Mouse (Mus musculus): ENCODE measurements around the gene Ptprs. TPM values are rescaled to one million over a fixed set of nuclear protein-coding genes. Genes with fewer than 3 reads are reported as not detected.

Gene Ptprs
- total and polyA plus RNA-seq, 3 experiments: 51.6 to 324 (median 80.9) TPM

GRCm38 (mm10) chr17:56418304-56418703 is 58.0 kb downstream of the Ptprs start:
- H3K79me2 ChIP-seq (ENCODE audit: control insufficient read depth, insufficient read depth, low read length, poor library complexity): no peaks in the 10 kb centered on the region
- H3K27ac ChIP-seq (ENCODE audit: control insufficient read depth, low read depth, low read length): no peak overlapping the region
- no peak for DNase-seq (ENCODE audit: low read depth, low spot score)
- H3K9ac ChIP-seq (ENCODE audit: control insufficient read depth, low read depth, low read length, poor library complexity, severe bottlenecking): no peak overlapping the region
- peaks cover 0 to 3% of the 10 kb centered on the region in 2 experiments; a peak in 2 of 4 replicates for H3K36me3 ChIP-seq (ENCODE audit: control insufficient read depth in 1 of 2, insufficient read depth in 2 of 2, low read length in 2 of 2)
- TF ChIP-seq ELF1 (IDR thresholded peaks at IDR 0.05; ENCODE audit: low read depth, low read length) (no peak), EP300 (IDR thresholded peaks at IDR 0.05; ENCODE audit: low read depth in 1 of 2, low read length in 2 of 2) (no peak), ZMIZ1 (IDR thresholded peaks at IDR 0.05; ENCODE audit: low read depth, low read length) (no peak), SMC3 (IDR thresholded peaks at IDR 0.05; ENCODE audit: low read depth, low read length) (no peak), NRF1 (IDR thresholded peaks at IDR 0.05; ENCODE audit: insufficient read depth, low read depth, low read length, poor library complexity, severe bottlenecking) (no peak), KAT2A (conservative IDR thresholded peaks at IDR 0.05; ENCODE audit: low read depth, low read length) (no peak), NELFE (IDR thresholded peaks at IDR 0.05; ENCODE audit: low read depth, low read length) (no peak), MAFK (IDR thresholded peaks at IDR 0.05; ENCODE audit: borderline replicate concordance, low read depth, low read length) (no peak), POLR2A (IDR thresholded peaks at IDR 0.05; ENCODE audit: control insufficient read depth in 1 of 2, insufficient read depth in 1 of 2, low read depth in 1 of 2, low read length in 2 of 2, poor library complexity in 1 of 2) (no peak), ZNF384 (IDR thresholded peaks at IDR 0.05; ENCODE audit: low read depth, low read length) (no peak), JUND (IDR thresholded peaks at IDR 0.05; ENCODE audit: low read depth, low read length) (no peak), MYB (IDR thresholded peaks at IDR 0.05; ENCODE audit: low read depth, low read length) (no peak), MAX (IDR thresholded peaks at IDR 0.05; ENCODE audit: low read length) (no peak), MAZ (IDR thresholded peaks at IDR 0.05; ENCODE audit: low read depth, low read length) (no peak), BHLHE40 (IDR thresholded peaks at IDR 0.05; ENCODE audit: borderline replicate concordance, low read depth, low read length) (no peak)
- no peaks in the 10 kb centered on the region for H3K27me3 ChIP-seq (ENCODE audit: control insufficient read depth in 1 of 2, insufficient read depth in 2 of 2, low read length in 2 of 2)
- no peak overlapping the region for H3K4me3 ChIP-seq (ENCODE audit: control insufficient read depth in 1 of 2, insufficient read depth in 1 of 2, low read depth in 2 of 2, low read length in 2 of 2)
- no peaks in the 10 kb centered on the region for H3K9me3 ChIP-seq (replicated peaks; ENCODE audit: insufficient read depth, low read length)
- no peaks in the 10 kb centered on the region for H3K4me1 ChIP-seq (ENCODE audit: control insufficient read depth in 1 of 2, insufficient read depth in 2 of 2, low read length in 2 of 2)

DNA sequence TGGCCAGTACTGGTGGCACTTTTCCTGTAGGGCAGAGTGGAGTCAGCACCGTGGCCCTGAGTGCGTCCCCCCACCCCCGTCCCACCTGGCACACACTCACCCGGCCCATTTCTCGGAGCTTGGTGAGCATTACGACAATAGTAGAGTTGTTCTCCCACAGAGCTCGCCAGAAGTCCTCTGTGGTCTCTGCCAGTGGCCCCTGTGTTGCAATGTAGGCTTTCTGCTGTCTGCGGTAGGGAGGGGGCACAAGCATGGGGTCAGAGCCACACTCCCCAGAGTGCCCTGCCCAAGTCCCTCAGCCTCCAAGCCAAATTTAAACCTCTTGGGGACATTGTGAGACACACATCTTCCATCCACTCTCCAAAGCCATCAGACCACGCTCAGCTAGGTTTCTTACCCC is 61.5 kb downstream of the Ptprs start:
- TF ChIP-seq EP300 (IDR thresholded peaks at IDR 0.05; ENCODE audit: low read depth in 1 of 2, low read length in 2 of 2) (no peak), MAFK (IDR thresholded peaks at IDR 0.05; ENCODE audit: borderline replicate concordance, low read depth, low read length) (no peak), SIN3A (IDR thresholded peaks at IDR 0.05; ENCODE audit: low read length) (no peak), RCOR1 (IDR thresholded peaks at IDR 0.05; ENCODE audit: low read depth, low read length) (no peak), NELFE (IDR thresholded peaks at IDR 0.05; ENCODE audit: low read depth, low read length) (no peak), ZMIZ1 (IDR thresholded peaks at IDR 0.05; ENCODE audit: low read depth, low read length) (no peak), HCFC1 (IDR thresholded peaks at IDR 0.05; ENCODE audit: low read depth, low read length) (no peak), GABPA (IDR thresholded peaks at IDR 0.05; ENCODE audit: low read depth, low read length) (no peak)
- no peaks in the 10 kb centered on the region for H3K79me2 ChIP-seq (ENCODE audit: control insufficient read depth, insufficient read depth, low read length, poor library complexity)
- peaks cover 0 to 19% of the 10 kb centered on the region in 2 experiments; a peak in 2 of 4 replicates for H3K4me1 ChIP-seq (ENCODE audit: control insufficient read depth in 1 of 2, insufficient read depth in 2 of 2, low read length in 2 of 2)

More for the DNA sequence above, 61.5 kb downstream of the Ptprs start:
- no peak for DNase-seq (ENCODE audit: low read depth, low spot score)
- no peak overlapping the region for H3K4me3 ChIP-seq (ENCODE audit: control insufficient read depth in 1 of 2, insufficient read depth in 1 of 2, low read depth in 2 of 2, low read length in 2 of 2)
- peaks cover 3 to 13% of the 10 kb centered on the region in 2 experiments for H3K36me3 ChIP-seq (ENCODE audit: control insufficient read depth in 1 of 2, insufficient read depth in 2 of 2, low read length in 2 of 2)
- H3K9me3 ChIP-seq (replicated peaks; ENCODE audit: insufficient read depth, low read length): no peaks in the 10 kb centered on the region
- no peak overlapping the region for H3K9ac ChIP-seq (ENCODE audit: control insufficient read depth, low read depth, low read length, poor library complexity, severe bottlenecking)
- H3K27me3 ChIP-seq (ENCODE audit: control insufficient read depth in 1 of 2, insufficient read depth in 2 of 2, low read length in 2 of 2): no peaks in the 10 kb centered on the region
- H3K27ac ChIP-seq (ENCODE audit: control insufficient read depth, low read depth, low read length): no peak overlapping the region
